Mouse (Mus musculus): ENCODE measurements at regions not wholly inside any gene's neighbourhood (a gene's known extent, or its start where the extent isn't known, plus 50 kb on each side); places are given as distances from the start of the nearest gene placed in this dataset.

- TF ChIP-seq POLR2A (IDR thresholded peaks at IDR 0.05; ENCODE audit: borderline replicate concordance, insufficient read depth, low read length) (no peak), CTCF (IDR thresholded peaks at IDR 0.05; ENCODE audit: borderline replicate concordance, insufficient read depth, low read depth, low read length) (no peak)
Measured at GRCm38 (mm10) chr15:7554433-7554832, 156.2 kb upstream of the Egflam start.

Data from cerebellum, adult 2 months (tissue).